Mouse (Mus musculus) lung, embryonic 16.5 days (tissue): ENCODE data around the gene Gm10837. TPM values are rescaled to one million over a fixed set of nuclear protein-coding genes. Genes with fewer than 3 reads are reported as not detected.

Experiments
- ATAC-seq: fragments of 200-750 bp; cut with Nextera tagmentation; 2 replicates; pipeline ENCODE4 v1.8.0; 2017; ENCODE audit warnings: low read depth, mild to moderate bottlenecking, moderate library complexity
- H3K27ac ChIP-seq: fragments of 300-500 bp; sonication (generic); 2 replicates; pipeline ENCODE4 v1.5.1; 2014; ENCODE audit warnings: mild to moderate bottlenecking, control low read depth, low read length
- H3K27me3 ChIP-seq: fragments of 300-500 bp; sonication (generic); 2 replicates; pipeline ENCODE4 v1.6.1; 2014; ENCODE audit warnings: low read depth, low read length, mixed read lengths; ENCODE audit not compliant: control insufficient read depth, insufficient read depth
- H3K36me3 ChIP-seq: fragments of 300-500 bp; sonication (generic); 2 replicates; pipeline ENCODE4 v1.6.1; 2014; ENCODE audit warnings: low read length; ENCODE audit not compliant: control insufficient read depth, insufficient read depth
- H3K4me1 ChIP-seq: fragments of 300-500 bp; sonication (generic); replicated peaks from 2 replicates; pipeline ENCODE4 v1.6.1; 2014; ENCODE audit warnings: low read length, mixed read lengths; ENCODE audit not compliant: control insufficient read depth, insufficient read depth
- H3K4me2 ChIP-seq: fragments of 300-500 bp; sonication (generic); 2 replicates; pipeline ENCODE4 v1.6.1; 2014; ENCODE audit warnings: low read depth, low read length, control low read depth
- H3K4me3 ChIP-seq: fragments of 300-500 bp; sonication (generic); 2 replicates; pipeline ENCODE4 v1.5.1; 2014; ENCODE audit warnings: mild to moderate bottlenecking, low read length, control low read depth
- H3K9ac ChIP-seq: fragments of 300-500 bp; sonication (generic); 2 replicates; pipeline ENCODE4 v1.6.1; 2014; ENCODE audit warnings: low read length, control low read depth
- H3K9me3 ChIP-seq: fragments of 300-500 bp; sonication (generic); 2 replicates; pipeline ENCODE4 v1.6.1; 2016; ENCODE audit warnings: low read length; ENCODE audit not compliant: control insufficient read depth
- WGBS: fragments of 180-500 bp; shearing (Covaris S2); extraction: QIAGEN DNeasy Blood & Tissue Kit; methylation state at CpG from one replicate; pipeline ENCODE4 v1.1.7; 2014; 5-methylcytosine and 5-hydroxymethylcytosine counted together
- polyA plus RNA-seq: library from polyadenylated mRNA; unstranded; fragments of >200 nt; fragmentation: Nextera tagmentation; extraction: Ambion mirVana; gene quantifications from 2 replicates; pipeline ENCODE4 v1.2.1, GENCODE M21; 2015

Gm10837 gene
- polyA plus RNA-seq, 1 experiment from 2014 or later: not detected

GRCm38 (mm10) chr14:122492015-122492414, 1.6 kb downstream of the Gm10837 start:
- H3K4me3 ChIP-seq: no peak overlapping the region
- H3K4me1 ChIP-seq: no peaks in the 10 kb centered on the region; the same call in 1 of the 2 replicates
- no peaks in the 10 kb centered on the region for H3K9me3 ChIP-seq
- no peaks in the 10 kb centered on the region for H3K36me3 ChIP-seq
- no peak overlapping the region for H3K27ac ChIP-seq
- H3K9ac ChIP-seq: no peak overlapping the region
- no peak overlapping the region for H3K4me2 ChIP-seq
- ATAC-seq: no peak
- peaks cover 50% of the 10 kb centered on the region for H3K27me3 ChIP-seq
- WGBS: 76% methylated on average over 1 of the region's 1 CpGs

DNA sequence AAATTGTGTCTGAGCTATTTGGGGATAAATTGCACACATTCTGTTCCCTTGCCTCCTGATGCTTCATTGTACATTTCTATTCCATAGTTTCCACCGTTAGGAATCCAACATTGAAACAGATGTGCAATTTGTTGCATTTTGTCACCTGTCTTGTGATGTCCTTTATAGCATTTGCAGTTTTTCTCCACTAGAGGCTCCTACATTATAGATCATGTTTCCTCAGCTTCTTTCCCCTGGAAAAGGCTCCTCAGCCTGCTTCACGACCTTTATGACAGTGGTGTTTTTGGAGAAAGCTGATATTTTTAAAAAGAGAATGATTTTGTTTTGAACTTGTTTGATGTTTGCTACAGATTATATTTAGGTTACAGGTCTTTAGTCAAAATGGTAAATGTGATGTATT, 18.7 kb downstream of the Gm10837 start:
- no peak overlapping the region for H3K27ac ChIP-seq
- H3K36me3 ChIP-seq: no peaks in the 10 kb centered on the region
- H3K4me2 ChIP-seq: no peak overlapping the region
- H3K9ac ChIP-seq: no peak overlapping the region
- H3K4me1 ChIP-seq: no peaks in the 10 kb centered on the region
- H3K4me3 ChIP-seq: no peak overlapping the region
- H3K27me3 ChIP-seq: 0 out of 2 replicates have a peak, but pooled peaks cover 3% of the 10 kb centered on the region
- 19% methylated on average over 2 of the region's 2 CpGs for WGBS
- no peak for ATAC-seq
- H3K9me3 ChIP-seq: no peaks in the 10 kb centered on the region

- WGBS: 42% methylated on average over 3 of the region's 3 CpGs
- H3K4me2 ChIP-seq: no peak overlapping the region
- H3K36me3 ChIP-seq: no peaks in the 10 kb centered on the region
- no peak overlapping the region for H3K9ac ChIP-seq
- ATAC-seq: no peak
- H3K27ac ChIP-seq: no peak overlapping the region
- 0 out of 2 replicates have a peak, but pooled peaks cover 3% of the 10 kb centered on the region for H3K27me3 ChIP-seq
- H3K4me3 ChIP-seq: no peak overlapping the region
- no peaks in the 10 kb centered on the region for H3K4me1 ChIP-seq
- H3K9me3 ChIP-seq: no peaks in the 10 kb centered on the region
Observed at GRCm38 (mm10) chr14:122511519-122511918, 21.1 kb downstream of the Gm10837 start.

GRCm38 (mm10) chr14:122513511-122514036, 23.2 kb downstream of the Gm10837 start:
- WGBS: 21% methylated on average over 1 of the region's 1 CpGs
- Histone ChIP-seq H3K4me3 (no peak overlapping the region), H3K4me1 (no peaks in the 10 kb centered on the region), H3K27me3 (0 out of 2 replicates have a peak, but pooled peaks cover 3% of the 10 kb centered on the region), H3K36me3 (no peaks in the 10 kb centered on the region), H3K9ac (no peak overlapping the region), H3K9me3 (no peaks in the 10 kb centered on the region), H3K4me2 (no peak overlapping the region), H3K27ac (no peak overlapping the region)
- ATAC-seq: peak; percentile 71

DNA sequence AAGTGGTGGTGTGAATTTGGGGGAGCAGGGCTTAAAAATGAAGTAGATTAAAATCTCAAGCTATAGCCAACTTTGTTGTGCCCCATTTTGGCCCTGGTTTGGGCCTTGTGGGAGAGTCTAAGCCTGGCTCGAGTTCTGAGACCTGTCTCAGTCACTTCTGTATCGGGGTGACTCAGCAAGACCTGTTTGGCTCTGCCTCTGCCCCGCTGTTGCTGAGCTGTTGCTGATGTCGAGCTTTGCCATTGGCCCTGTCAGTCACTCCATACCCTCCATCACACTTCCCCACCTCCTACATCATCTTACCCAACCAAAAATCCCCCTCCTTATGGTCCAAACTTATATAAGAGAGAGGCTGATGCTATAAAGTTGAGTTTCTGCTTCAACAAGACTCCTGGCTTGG, 38.1 kb downstream of the Gm10837 start:
- WGBS: 70% methylated on average over 4 of the region's 4 CpGs
- Histone ChIP-seq H3K4me2 (no peak overlapping the region), H3K36me3 (no peaks in the 10 kb centered on the region), H3K27me3 (no peaks in the 10 kb centered on the region), H3K9ac (no peak overlapping the region), H3K4me3 (no peak overlapping the region), H3K4me1 (no peaks in the 10 kb centered on the region), H3K9me3 (no peaks in the 10 kb centered on the region; the same call in 1 of the 2 replicates), H3K27ac (no peak overlapping the region)
- ATAC-seq: no peak

DNA sequence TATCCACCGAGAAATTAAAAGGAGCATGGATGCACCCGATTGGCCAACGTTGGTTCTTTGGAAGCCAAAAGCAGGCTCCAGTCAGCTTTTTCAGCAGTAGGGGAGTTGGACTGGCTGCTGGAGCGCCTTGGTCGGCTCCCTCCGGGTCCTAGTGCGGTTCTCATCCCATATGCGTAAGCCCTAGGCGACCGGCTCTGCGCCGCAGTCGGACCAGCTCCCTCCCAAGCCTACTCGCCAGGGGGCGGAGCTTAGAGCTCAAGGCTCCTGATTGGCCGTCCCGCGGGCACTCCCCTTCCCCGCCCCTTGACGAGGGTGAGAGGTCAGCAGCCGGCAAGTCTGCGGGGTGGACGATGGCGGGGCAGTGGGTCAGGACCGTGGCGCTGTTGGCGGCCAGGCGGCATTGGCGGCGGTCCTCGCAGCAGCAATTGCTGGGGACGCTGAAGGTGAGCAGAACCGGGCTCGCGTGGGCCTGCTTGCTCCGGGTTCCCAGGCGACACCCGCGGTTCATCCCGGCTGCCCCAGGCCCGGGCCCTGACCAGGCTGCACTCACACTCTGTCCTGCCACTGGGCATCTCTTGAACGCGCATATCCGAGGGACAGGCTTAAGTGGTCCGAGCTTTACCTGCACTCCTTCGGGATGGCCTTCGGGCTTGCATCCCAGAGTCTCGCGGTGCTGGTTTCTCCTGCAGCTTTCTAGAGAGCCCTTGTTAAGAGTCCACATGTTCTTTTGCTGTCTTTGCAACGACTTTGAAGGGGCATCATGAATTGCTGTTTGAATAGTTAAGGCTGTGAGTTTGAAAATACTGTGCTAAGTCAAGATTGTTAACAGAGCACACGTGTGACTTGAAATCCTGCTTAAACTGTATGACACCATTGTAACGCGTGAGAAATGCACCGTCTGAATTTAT, 43.9 kb downstream of the Gm10837 start, which contains the start of gene Pcca:
Pcca (plus strand) TSS at position 308 of the 908 bp plus-strand sequence.
- no peaks in the 10 kb centered on the region for H3K27me3 ChIP-seq
- 1% methylated on average over 54 of the region's 54 CpGs for WGBS
- H3K9me3 ChIP-seq: no peaks in the 10 kb centered on the region
- H3K4me2 ChIP-seq: peak within 1 kb of the TSS; percentile 89
- H3K36me3 ChIP-seq: no peaks in the 10 kb centered on the region
- peak within 1 kb of the TSS; percentile 74 for H3K9ac ChIP-seq
- H3K4me3 ChIP-seq: peak within 1 kb of the TSS; percentile 76
- peaks cover 4% of the 10 kb centered on the region; the same call in 1 of the 2 replicates for H3K4me1 ChIP-seq
- ATAC-seq: peak; percentile 99
- H3K27ac ChIP-seq: peak within 1 kb of the TSS; percentile 38; the same call in 1 of the 2 replicates

GRCm38 (mm10) chr14:122535986-122536385, 45.6 kb downstream of the Gm10837 start:
- no peaks in the 10 kb centered on the region for H3K9me3 ChIP-seq
- H3K9ac ChIP-seq: no peak overlapping the region
- H3K4me2 ChIP-seq: no peak overlapping the region
- no peak overlapping the region for H3K4me3 ChIP-seq
- peaks cover 4% of the 10 kb centered on the region; the same call in 1 of the 2 replicates for H3K4me1 ChIP-seq
- no peak for ATAC-seq
- no peaks in the 10 kb centered on the region for H3K27me3 ChIP-seq
- H3K27ac ChIP-seq: no peak overlapping the region
- WGBS: 100% methylated on average over 1 of the region's 1 CpGs
- H3K36me3 ChIP-seq: no peaks in the 10 kb centered on the region

Other genes with a start within 250 kb of the Gm10837 start
- not detected in 2 replicates for gene Gm5089, start 39.5 kb upstream of the Gm10837 start, polyA plus RNA-seq
- not detected in 2 replicates for gene Zic5, start 24.9 kb upstream of the Gm10837 start, polyA plus RNA-seq
- not detected in 2 replicates for gene Zic2, start 15.2 kb upstream of the Gm10837 start, polyA plus RNA-seq
- 19.0 and 20.3 TPM in 2 replicates for gene Pcca, start 43.7 kb downstream of the Gm10837 start, polyA plus RNA-seq